Mouse (Mus musculus): ENCODE measurements at regions not wholly inside any gene's neighbourhood (a gene's known extent, or its start where the extent isn't known, plus 50 kb on each side); places are given as distances from the start of the nearest gene placed in this dataset.

DNA sequence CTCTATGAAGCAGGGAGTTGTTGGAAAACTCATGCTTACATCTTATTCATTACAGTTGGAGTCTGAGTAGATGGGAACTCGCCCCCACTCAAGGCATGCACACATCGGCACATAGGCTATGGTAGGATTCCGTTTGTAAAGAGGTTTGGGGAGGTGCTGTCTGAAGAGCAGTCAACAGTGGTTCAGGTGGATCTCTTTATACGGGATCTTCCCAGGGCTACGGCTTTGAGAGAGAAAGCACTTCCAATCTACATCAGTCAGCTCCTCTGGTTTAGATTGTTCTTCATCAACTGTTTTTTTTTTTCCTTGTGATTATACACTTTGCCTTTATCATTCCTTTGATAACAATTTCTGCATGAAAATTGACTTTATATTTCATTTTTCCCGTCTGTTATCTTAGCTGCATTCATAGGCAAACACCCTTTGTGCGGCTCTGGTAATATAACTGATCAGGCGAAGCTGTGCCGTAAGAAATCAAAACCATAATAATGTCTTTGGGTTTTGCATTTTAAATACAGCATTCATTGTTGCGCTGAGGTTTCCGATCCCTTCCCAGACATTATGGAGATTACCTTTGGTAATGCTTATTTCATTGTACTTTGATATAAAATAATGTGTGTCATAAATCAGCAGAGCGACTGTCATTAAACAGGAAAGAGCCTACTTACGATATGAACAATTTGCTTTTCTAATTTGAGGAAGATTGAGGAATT, 155.7 kb upstream of the Meis1 start:
- TF ChIP-seq CHD1 (IDR thresholded peaks at IDR 0.05; ENCODE audit: low read depth, low read length) (no peak), TCF12 (IDR thresholded peaks at IDR 0.05; ENCODE audit: low read depth, low read length) (no peak), ZKSCAN1 (IDR thresholded peaks at IDR 0.05; ENCODE audit: borderline replicate concordance, low read depth, low read length) (no peak), CTCF (conservative IDR thresholded peaks at IDR 0.05 in 1 of 2, IDR thresholded peaks at IDR 0.05 in 1 of 2; ENCODE audit: low read depth in 2 of 2, low read length in 2 of 2) (no peak), ZC3H11A (IDR thresholded peaks at IDR 0.05; ENCODE audit: low read depth, low read length) (no peak), POLR2AphosphoS2 (IDR thresholded peaks at IDR 0.05; ENCODE audit: low read depth, low read length) (no peak), POLR2A (IDR thresholded peaks at IDR 0.05; ENCODE audit: low read depth, low read length) (no peak), UBTF (IDR thresholded peaks at IDR 0.05; ENCODE audit: low read depth, low read length) (no peak), CHD2 (IDR thresholded peaks at IDR 0.05; ENCODE audit: low read length) (no peak), RAD21 (IDR thresholded peaks at IDR 0.05; ENCODE audit: low read depth, low read length) (no peak), TBP (conservative IDR thresholded peaks at IDR 0.05; ENCODE audit: low read depth, low read length) (no peak), E2F4 (IDR thresholded peaks at IDR 0.05; ENCODE audit: insufficient replicate concordance, low read depth, low read length) (no peak)
